Mouse (Mus musculus) Patski (cell line): ENCODE measurements around the gene Gm853. TPM values are rescaled to one million over a fixed set of nuclear protein-coding genes. Genes with fewer than 3 reads are reported as not detected.

Source experiments
- ATAC-seq: fragments of 100-300 bp; one replicate; pipeline ENCODE4 v1.8.0; 2021
- CTCF ChIA-PET: fragments of 350-600 bp; sonication (Branson Sonifier 250); formaldehyde crosslinking; loops from one replicate; lab custom pipeline; 2022; ENCODE audit warnings: inconsistent platforms; lab: Charles Lee
- POLR2A ChIA-PET: fragments of 350-600 bp; sonication (Branson Sonifier 250); formaldehyde crosslinking; loops from one replicate; lab custom pipeline; 2022; ENCODE audit warnings: antibody characterized with exemption, inconsistent platforms; lab: Charles Lee
- DNase-seq: peaks from one replicate; pipeline ENCODE4 v3.0.0-alpha.2; 2011; ENCODE audit warnings: low read depth, low spot score
- H3K27me3 ChIP-seq: fragments of 371-371 bp; one replicate; pipeline ENCODE4 v1.5.1; 2021
- CTCF ChIP-seq: fragments of 100-300 bp; IDR thresholded peaks from one replicate; pipeline ENCODE4 v1.5.1; 2021
- in situ Hi-C: fragments of 300-500 bp; cut with MboI; formaldehyde crosslinking; loops from 3 replicates; pipeline ENCODE4 v1.11.1; 2018; ENCODE audit warnings: low pct_unique_long_range_greater_than_20kb, mixed read lengths
- polyA plus RNA-seq: library from polyadenylated mRNA; unstranded; gene quantifications from one replicate; pipeline ENCODE4 v1.2.3, GENCODE M21; 2021

The Gm853 gene
- polyA plus RNA-seq, 1 experiment from 2014 or later, result 0.03 TPM

DNA sequence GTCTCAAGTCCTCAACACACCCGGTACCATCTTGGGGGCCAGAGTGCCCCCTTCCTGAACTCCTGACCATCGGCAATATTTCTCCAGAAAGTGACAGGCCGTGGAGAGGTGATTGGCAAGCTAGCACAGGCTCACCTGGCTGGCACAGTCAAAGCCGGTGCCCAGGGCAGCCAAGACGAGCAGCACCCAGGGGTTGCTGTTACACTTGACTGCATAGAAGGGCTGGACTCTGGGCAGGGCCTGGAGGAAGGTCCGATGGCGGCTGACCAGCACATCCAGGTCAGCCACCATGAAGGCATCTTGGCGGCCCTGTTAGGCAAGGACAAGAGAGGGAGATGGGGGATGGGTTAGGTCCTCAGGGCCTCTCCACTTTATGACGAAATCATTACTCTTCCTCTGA is 2.0 kb downstream of the Gm853 start:
- POLR2A ChIA-PET, result no interaction called here
- CTCF ChIA-PET, result no interaction called here
- ATAC-seq (no peak), DNase-seq (no peak)
- H3K27me3 ChIP-seq, result no peaks in the 10 kb centered on the region
- in situ Hi-C loops, result no loop called here
- no peak for TF ChIP-seq CTCF

DNA sequence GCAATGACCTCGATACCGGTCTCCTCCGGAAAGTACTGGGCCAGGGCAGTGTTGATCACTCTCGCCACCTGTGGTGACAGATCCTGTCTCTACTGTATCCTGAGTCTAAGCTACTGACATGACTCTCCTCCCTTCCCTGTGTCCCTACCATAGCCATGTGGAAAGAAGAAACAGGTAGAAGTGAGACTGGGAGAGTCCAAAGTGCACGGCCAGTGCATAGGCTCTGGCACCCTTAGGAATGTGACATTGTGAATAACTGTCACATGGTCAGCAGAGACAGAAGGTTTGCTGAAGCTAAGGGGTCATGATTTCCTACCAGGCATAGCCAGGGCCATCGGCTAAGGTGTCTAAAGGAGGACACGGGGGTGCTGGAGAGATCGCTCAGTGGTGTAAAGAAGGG is 6.8 kb downstream of the Gm853 start:
- ChIA-PET POLR2A (no interaction called here), CTCF (interaction anchor here (3.0 kb wide), 1 partner anchor 16 kb away, joined by 9 read pairs; no protein-coding TSS in a partner anchor)
- ATAC-seq, result no peak
- H3K27me3 ChIP-seq, result no peaks in the 10 kb centered on the region
- no peak for DNase-seq
- no peak for TF ChIP-seq CTCF
- in situ Hi-C loops, result no loop called here

DNA sequence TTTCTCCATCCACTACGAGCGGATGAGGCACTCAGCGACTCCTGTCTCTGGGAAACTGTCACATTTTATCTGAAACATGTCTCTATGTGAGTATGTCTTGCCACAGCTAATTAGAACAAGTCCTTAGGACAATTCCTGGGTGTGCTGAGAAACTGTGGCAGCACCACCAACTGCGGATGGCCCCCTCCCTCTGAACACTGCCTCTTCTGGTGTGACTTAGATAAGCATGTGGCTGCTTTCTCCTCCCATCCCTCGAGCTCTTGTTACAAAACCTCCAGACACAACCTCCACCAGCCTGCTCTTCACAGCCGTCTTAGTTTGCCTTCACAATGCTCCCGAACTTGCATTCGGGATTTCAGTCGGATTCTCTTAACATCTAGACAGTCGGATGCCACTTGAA is 8.3 kb downstream of the Gm853 start:
- in situ Hi-C loops, result no loop called here

DNA sequence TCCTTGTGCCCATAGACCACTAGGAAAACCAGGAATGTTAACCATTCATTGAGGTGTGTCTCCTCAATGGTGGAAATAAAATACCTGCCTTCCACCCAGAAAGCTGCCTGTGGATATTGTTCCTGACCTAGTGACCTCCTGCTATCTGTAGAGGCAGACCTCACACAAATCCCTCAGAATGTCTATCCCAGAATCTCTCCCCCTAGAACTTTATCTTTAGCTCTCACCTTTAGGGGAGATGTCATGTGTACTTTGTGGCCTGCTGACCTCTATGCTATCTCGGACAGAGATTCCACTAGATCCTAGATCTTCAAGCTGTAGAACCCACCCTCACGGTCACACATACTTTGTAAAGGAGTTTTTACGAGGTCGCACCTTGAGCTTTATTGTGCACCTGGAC is 9.0 kb downstream of the Gm853 start:
- H3K27me3 ChIP-seq, result no peaks in the 10 kb centered on the region
- no peak for TF ChIP-seq CTCF
- in situ Hi-C loops, result no loop called here
- CTCF ChIA-PET, result interaction anchor here (3.0 kb wide), 1 partner anchor 14 kb away, joined by 9 read pairs; no protein-coding TSS in a partner anchor
- POLR2A ChIA-PET, result no interaction called here
- ATAC-seq, result no peak
- DNase-seq, result no peak

More for the DNA sequence above, 8.3 kb downstream of the Gm853 start:
- ChIA-PET POLR2A (no interaction called here), CTCF (interaction anchor here (3.0 kb wide), 1 partner anchor 15 kb away, joined by 9 read pairs; no protein-coding TSS in a partner anchor)
- DNase-seq, result no peak
- no peak for ATAC-seq
- H3K27me3 ChIP-seq, result no peaks in the 10 kb centered on the region
- no peak for TF ChIP-seq CTCF

DNA sequence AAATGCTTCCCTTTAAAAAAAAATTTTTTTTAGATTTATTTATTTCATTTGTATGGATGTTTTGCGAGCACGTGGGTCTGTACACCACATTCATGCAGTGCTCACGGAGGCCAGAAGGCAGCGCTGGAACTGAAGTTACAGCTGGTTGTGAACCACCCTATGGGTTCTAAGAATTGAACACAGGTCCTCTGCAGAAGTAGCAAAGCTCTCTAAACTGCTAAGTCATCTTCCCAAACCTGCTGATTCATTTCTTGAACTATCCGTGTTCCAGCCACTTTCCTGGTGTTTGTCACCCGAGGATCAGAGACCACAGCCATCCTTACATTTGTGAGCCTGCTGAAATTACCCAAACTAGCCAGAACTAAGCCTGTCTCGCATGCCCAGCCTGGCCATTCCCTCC is 9.8 kb downstream of the Gm853 start:
- ATAC-seq (no peak), DNase-seq (no peak)
- in situ Hi-C loops, result no loop called here
- ChIA-PET POLR2A (no interaction called here), CTCF (interaction anchor here (3.0 kb wide), 1 partner anchor 13 kb away, joined by 9 read pairs; no protein-coding TSS in a partner anchor)
- H3K27me3 ChIP-seq, result no peaks in the 10 kb centered on the region
- TF ChIP-seq CTCF, result no peak

DNA sequence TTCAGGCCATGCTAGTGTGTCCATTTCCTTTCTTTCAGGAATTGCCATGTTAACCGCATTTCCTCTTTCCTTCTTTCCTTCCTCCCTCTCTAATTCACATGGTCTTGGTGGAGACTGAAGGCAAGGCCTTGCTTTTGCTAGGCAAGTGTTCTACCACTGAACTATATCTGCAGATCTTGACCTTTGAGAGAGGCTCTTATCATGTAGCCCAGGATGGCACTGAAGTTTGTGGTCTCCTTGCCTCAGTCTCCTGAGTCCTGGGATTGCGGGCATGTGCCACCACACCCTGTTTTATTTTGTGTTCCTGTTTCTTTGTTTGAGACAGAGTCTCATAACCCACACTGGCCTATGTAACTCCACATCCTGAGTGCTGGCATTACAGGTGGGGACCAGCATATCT is 10.3 kb downstream of the Gm853 start:
- H3K27me3 ChIP-seq, result no peaks in the 10 kb centered on the region
- in situ Hi-C loops, result no loop called here
- ATAC-seq (no peak), DNase-seq (no peak)
- POLR2A ChIA-PET, result no interaction called here
- CTCF ChIA-PET, result no interaction called here
- no peak for TF ChIP-seq CTCF

DNA sequence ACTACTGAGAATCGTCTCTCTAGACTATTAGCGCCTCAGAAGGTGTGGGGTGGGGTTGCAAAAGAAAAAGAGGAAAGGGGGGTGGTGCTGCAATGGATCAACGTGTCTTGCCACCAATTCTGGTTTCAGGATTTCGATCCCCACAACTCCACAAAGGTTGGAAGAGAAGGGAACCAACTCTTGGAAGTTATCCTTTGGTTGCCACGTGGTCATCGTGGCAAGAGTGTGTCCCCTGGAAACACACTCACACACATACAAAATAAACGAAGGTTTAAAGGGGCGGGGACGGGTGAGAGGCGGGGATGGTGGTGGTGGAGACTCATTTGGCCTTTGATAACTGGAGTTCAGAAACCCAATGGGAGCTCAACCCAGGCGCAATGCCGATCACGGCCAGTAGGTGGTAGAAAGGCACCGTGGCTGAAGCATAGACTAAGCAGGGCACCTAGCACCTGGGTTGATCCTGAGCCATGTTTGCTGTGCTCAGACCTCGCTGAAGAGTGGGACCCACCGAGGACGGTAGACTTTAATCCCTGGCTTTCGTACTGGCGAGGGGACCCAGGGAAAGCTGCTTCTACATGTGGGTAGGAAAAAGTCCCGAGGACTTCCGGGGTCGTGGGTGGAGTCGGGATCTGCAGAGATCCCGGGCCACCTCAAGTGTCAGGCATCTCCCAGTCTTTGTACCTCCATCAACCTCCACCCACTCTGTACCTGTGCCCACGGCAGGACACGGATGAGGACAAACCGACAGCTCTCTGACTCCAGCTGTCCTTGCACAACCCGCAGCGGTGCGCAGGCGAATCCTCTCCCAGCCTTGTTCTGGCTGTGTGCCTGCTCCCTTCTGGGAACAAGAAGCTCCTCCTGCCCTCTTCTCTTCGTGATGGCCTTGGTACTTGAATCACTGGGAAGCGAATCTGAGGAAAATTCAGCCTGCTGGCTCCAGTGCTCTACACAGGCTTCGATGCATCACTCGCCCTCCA is 23.2 kb downstream of the Gm853 start:
- ChIA-PET POLR2A (no interaction called here), CTCF (interaction anchor here (1.0 to 2.0 kb wide), 8 partner anchors 10 to 335 kb away, joined by 3 to 18 read pairs (median 6); no protein-coding TSS in a partner anchor)
- in situ Hi-C loops, result loop anchor here (5.0 kb wide), 2 partner anchors 38 to 93 kb away; no protein-coding TSS in a partner anchor
- no peak for DNase-seq
- peak; percentile 93 for TF ChIP-seq CTCF
- no peak for ATAC-seq
- no peaks in the 10 kb centered on the region for H3K27me3 ChIP-seq

DNA sequence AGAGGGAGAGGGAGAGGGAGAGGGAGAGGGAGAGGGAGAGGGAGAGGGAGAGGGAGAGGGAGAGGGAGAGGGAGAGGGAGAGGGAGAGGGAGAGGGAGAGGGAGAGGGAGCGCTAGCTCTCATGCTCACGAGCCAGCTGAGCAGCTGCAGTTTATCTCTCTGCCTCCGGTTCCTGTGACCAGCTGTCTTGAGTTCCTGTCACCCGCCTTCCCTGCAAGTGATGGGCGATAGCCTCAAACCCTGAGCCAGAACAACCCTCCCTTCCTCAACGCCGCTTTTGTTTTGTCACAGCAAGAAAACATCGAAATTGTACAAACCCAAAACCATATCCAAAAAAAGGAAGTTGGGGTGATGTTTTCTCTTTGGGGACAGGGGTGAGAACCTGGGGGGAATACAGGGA is 25.7 kb downstream of the Gm853 start:
- in situ Hi-C loops, result loop anchor here (5.0 kb wide), 2 partner anchors 41 to 96 kb away; no protein-coding TSS in a partner anchor
- ChIA-PET CTCF (no interaction called here), POLR2A (no interaction called here)
- TF ChIP-seq CTCF, result no peak
- H3K27me3 ChIP-seq, result no peaks in the 10 kb centered on the region
- ATAC-seq, result no peak
- no peak for DNase-seq

DNA sequence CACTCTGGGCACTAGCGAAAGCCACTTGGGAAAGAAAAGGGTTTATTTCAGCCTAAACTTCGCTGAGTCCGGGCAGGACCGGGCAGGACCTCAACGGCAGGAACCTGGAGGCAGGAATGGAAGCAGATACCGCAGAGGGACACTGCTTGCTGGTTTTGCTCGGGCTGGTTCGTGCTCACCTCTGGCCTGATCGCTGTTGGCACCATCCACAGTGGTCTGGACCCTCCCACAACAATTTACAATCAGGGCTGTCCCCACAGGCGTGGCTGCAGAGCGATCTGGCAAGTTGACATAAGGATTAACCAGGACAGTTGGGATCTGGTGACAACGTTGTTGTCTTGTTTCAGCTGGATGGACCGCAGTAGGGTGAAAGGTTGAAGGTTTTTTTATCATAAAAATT is 26.3 kb downstream of the Gm853 start:
- DNase-seq (no peak), ATAC-seq (no peak)
- in situ Hi-C loops, result loop anchor here (5.0 kb wide), 2 partner anchors 41 to 96 kb away; no protein-coding TSS in a partner anchor
- no peaks in the 10 kb centered on the region for H3K27me3 ChIP-seq
- POLR2A ChIA-PET, result no interaction called here
- CTCF ChIA-PET, result no interaction called here
- no peak for TF ChIP-seq CTCF

DNA sequence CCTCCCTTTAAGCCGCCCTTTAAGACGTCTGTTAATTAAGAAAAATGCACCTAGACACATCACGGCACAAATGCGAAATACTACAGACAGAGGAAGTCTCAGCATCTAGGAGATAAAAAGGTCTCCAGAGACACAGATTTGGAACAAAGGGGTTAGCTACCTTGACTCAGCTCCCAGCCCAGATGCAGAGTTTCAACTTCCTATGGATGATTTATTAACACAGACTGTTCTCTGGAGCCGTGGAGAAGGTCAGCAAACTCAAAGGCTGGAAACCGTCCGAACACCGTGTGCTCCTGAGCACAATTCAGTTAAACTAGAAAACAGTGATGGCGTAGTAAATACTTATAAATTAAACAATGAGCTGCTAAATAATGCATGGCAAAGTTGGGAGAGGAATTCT is 29.9 kb downstream of the Gm853 start:
- DNase-seq, result no peak
- no peak for TF ChIP-seq CTCF
- POLR2A ChIA-PET, result no interaction called here
- no peak for ATAC-seq
- in situ Hi-C loops, result no loop called here
- CTCF ChIA-PET, result no interaction called here
- no peaks in the 10 kb centered on the region for H3K27me3 ChIP-seq

DNA sequence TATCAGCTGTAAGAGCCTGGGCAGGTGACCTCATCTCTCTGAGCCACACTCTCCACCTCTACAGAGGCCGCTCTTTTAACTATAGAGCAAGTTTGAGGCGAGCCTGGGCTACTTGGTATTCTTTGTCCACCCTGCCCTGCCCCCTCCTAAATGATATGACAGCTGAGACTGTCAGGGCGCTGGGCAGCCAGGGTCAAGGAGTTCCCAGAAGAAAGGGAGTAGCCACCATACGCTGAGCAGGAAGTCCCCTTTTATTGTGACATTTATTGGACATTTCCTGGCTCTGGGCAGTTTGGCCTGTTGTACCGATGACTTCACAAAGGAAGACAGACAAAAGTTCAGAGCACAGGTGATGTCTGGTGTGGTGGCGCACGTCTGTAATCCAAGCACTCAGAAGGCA is 32.6 kb downstream of the Gm853 start:
- ChIA-PET POLR2A (no interaction called here), CTCF (interaction anchor here (0.7 to 2.6 kb wide), 16 partner anchors 9 to 160 kb away, joined by 3 to 18 read pairs (median 3); partner anchors contain the start of gene Pef1)
- ATAC-seq (no peak), DNase-seq (no peak)
- TF ChIP-seq CTCF, result no peak
- no peaks in the 10 kb centered on the region for H3K27me3 ChIP-seq
- in situ Hi-C loops, result loop anchor here (5.0 kb wide), 4 partner anchors 52 to 227 kb away; partner anchors contain the start of gene Hcrtr1
